Mouse (Mus musculus): ENCODE results near the gene Ntmt1.

Gene Ntmt1

DNA sequence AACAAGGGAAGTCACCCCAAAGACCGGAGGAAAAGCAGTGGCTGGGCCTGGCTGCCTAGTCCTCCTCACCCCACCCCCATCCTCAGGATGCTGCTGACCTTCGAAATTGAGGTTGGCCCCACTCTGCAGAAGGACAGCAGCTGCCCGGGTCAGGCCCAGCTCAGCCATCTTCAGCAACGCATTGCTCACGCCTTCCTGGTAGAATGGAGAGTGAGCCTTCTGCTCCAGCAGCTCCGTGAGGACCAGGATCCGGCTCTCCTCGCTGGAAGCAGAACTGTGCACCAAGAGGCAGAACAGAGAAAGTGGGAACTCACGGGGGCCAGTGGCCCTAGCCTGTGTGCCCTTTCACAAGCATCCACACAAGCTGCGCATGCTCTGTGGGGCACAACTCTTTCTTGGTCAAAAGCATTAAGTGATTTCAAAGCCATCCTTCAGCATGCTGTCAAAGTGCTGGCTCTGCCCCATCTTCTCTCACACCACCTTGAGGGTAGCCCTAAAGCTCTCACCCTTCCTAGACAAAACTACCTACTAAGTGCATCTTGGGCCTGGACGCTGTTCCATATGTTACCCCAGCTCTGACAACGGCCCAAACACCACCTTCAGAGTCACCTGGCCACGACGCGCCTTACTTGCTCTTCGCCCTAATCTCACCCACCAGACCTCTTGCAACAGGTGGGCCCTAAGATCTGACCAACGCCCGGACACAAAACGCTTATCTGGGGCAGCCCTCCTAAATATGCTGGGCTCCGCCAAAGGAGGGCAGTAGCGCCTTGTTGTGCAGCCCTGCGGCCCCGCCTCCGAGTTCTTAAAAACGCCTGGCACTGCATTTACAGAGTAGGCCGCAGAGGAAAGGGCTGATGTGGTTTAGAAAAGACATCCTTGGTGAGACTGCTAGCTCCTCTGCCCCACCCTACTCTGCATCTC lies 19.5 kb downstream of the Ntmt1 start:
- DNase-seq: peak; percentile 51

DNA sequence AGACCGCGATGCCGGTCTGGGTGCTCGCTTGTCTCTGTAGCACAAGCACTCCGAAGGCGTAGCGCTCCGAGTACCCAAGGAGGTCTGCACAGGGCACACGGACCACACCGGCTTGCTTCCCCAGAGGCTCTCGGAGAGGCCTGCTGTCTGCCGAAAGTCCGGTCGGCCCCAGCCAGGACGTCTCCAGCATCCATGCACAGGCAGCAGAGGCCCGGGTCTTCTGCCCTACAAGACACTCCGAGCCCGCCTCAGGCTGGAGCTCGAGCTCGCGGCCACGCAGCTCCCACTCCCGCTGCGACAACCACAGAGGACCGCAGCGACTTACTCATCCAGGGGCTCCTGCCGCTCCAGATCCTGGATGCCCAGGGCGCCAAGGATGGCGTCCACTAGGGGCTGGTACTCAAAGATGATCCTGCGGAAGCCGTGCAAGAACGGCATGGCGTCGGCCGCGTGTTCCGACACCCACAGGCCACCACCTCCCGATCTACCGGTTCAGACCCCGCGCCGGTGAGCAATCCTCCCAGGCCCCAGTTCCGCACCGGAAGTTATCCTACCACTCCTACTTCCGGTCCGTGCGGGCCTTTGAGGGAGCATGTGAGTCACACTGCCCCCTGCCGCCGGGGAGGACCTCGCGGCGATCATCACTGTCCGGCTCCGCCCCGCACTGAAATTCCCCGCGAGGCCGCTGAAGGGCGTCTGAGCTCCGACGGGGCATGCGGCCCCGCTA lies 20.3 kb downstream of the Ntmt1 start:
- DNase-seq: peak; percentile 96

- DNase-seq: peak; percentile 54
Measured at GRCm38 (mm10) chr2:30829315-30829714, 21.7 kb downstream of the Ntmt1 start.

- no peak for DNase-seq
Measured at GRCm38 (mm10) chr2:30830283-30830795, 22.7 kb downstream of the Ntmt1 start, which contains the start of gene Asb6. Gene Asb6 (minus strand): TSS chr2:30830333.

DNA sequence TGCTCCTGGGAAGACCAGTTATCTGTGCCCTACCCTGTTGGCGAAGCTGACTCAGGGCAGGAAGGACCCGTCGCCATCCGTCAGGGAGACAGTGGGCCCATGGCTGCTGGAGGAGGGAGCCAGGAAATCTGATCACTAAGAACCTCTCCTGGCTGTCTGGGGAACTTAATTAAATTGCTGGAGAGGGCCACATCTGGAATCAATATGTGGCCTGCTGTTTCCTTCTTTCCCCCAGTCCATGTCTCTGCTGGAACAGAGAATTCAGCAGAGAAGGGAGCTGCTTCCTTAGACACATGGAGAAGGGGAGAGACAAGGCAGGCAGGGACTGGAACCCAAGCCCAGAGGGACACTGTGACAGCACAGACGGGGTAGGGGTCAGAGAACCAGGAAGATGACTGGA lies 26.0 kb downstream of the Ntmt1 start:
- DNase-seq: no peak

DNA sequence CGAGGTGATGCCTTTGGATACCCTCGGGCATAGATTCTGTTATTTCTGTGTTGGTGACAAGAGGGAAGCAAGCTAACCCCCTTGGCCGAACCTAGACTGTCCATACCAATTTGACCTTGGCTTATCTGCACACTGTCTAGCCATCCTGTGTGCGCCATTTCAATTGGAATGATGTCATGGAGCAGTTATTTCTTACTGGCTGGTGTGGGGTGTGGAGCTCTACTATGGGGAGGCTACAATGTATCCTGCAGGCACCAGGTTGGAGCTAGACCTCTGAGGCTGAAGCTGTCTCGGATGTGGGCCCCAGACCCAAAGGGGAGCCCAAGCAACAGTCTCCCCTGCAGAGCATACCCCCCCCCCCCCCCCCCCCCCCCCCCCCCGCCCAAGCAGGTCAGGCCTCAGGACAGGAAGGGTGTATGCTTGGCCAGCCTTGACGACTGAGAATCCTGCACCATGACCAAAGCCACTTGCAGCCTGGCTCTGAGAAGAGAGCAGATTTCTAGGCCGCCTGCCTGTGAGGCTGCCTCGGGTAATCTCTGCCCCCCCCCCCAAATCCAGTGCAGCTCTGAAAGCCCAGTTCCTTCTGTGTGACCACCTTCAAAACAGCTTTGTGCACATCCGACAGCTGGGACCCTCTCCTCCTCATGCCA lies 26.9 kb downstream of the Ntmt1 start, which contains the start of gene Prrx2:
Prrx2 (plus strand) TSS at position 600 of the 650 bp plus-strand sequence.
- no peak for DNase-seq

- DNase-seq: peak; percentile 79
Measured at GRCm38 (mm10) chr2:30836238-30836990, 28.8 kb downstream of the Ntmt1 start.

DNA sequence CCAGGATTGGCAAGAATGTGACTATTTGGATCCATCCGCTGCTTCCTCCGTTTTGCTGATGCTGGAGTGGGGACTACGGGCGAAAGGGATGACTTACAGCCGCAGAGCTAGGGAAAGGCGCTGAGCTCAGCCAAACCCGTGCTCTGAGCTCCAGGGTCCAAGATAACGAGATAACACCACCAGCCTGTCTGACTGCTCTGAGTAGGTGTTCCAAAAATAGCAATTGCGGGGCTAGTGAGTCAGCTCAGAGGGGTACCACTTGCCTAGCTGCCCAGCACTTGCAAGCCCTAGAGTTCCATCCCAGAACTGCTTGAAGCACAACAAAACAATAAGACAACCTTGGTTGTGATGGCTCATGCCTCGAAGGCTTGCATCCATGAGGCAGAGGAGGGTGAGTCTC lies 35.0 kb downstream of the Ntmt1 start:
- no peak for DNase-seq

- DNase-seq: peak; percentile 46
Measured at GRCm38 (mm10) chr2:30845152-30846070, 37.8 kb downstream of the Ntmt1 start.

- DNase-seq: no peak
Measured at GRCm38 (mm10) chr2:30846236-30846635, 38.6 kb downstream of the Ntmt1 start.

- DNase-seq: no peak
Measured at GRCm38 (mm10) chr2:30846723-30847122, 39.1 kb downstream of the Ntmt1 start.

DNA sequence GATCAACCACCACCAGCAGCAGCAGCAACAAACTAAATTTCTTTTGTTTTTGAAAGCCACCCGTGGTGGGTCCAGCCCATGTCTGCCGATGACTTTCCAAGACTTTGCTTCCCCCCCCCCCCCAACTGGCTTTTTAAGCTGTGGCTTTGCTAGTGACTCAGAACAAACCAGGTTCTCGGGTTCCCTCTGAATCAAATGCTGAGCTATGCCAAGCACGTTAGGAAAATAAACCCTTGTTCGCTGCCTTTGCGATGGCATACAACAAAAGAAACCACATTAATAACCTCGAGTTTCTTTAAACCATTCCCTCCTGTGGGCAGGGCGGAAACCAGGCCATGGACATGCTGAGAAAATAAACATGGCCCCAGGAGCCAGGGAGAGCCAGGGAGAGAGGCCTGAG lies 40.6 kb downstream of the Ntmt1 start:
- no peak for DNase-seq

- DNase-seq: no peak
Measured at GRCm38 (mm10) chr2:30850581-30850980, 43.0 kb downstream of the Ntmt1 start.

- DNase-seq: peak; percentile 60
Measured at GRCm38 (mm10) chr2:30852771-30853313, 45.2 kb downstream of the Ntmt1 start.

GRCm38 (mm10) chr2:30857076-30857475 lies 49.5 kb downstream of the Ntmt1 start:
- DNase-seq: no peak

DNA sequence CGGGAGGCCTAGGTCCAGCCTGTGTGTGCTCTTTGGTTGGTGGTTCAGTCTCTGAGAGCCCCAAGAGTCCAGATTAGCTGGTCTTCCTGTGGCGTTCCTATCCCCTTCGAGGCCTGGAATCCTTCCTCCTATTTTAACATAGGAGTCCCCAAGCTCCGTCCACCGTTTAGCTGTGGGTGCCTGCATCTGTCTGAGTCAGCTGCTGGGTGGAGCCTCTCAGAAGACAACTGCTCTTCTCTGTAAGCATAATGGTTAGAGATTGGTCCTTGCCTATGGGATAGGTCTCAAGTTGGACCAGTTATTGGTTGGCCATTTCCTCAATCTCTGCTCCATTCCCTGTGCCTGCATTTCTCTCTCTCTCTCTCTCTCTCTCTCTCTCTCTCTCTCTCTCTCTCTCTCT lies 52.2 kb downstream of the Ntmt1 start:
- no peak for DNase-seq

DNA sequence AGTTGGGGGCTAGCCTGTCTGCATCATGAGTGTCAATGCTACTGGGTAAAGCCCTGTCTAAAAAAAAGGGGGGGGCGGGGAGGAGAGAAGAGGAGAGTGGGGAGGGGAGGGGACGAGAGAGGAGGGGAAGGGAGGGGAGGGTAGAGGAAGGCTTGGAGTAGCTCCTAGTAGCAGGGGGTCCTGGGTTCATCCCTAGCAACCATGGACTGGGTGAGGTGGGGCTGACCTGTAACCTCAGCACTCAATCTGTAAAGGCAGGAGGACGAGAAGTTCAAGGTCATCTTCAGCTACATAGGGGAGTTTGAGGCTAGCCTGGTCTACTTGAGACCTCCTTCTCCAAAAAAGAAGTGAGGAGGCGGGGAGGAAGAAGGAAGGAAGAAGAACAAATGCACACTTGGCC lies 54.5 kb downstream of the Ntmt1 start:
- DNase-seq: no peak

- DNase-seq: no peak
Measured at GRCm38 (mm10) chr2:30863574-30863973, 55.9 kb downstream of the Ntmt1 start.

DNA sequence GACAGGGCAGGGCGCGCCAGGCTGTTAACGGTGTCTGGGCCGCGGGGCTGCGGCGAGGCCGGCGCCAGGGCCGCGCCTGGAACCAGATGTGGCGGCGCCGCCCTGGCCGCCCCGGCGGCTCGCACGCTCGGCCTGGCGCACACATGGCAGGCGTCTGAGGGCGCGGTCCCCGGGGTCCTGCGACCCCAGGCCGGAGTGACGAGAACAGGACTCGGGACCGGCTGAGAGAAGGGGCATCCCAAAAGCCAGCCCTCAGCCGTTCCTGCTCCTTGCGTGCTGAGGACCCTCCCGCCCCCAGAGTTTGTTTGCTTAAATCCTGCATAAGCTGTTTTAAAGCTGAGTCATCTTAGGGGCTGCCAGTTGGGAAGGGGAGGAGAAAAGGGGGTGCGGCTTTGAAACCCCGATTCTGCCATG lies 57.3 kb downstream of the Ntmt1 start:
- DNase-seq: peak; percentile 34

- DNase-seq: no peak
Measured at GRCm38 (mm10) chr2:30865426-30865825, 57.8 kb downstream of the Ntmt1 start.

GRCm38 (mm10) chr2:30870863-30871262 lies 63.2 kb downstream of the Ntmt1 start:
- no peak for DNase-seq

All from retina, postnatal 1 day (tissue).